Mouse (Mus musculus) gastrocnemius, adult 18-20 months (tissue): ENCODE results near the gene Dapk2. TPM values are rescaled to one million over a fixed set of nuclear protein-coding genes. Genes with fewer than 3 reads are reported as not detected.
A peak's percentile ranks its signal among the peaks of the same experiment; 100 is the strongest.
"Not testable (repeated sequence)": the region's sequence is repeated elsewhere in the genome, so short reads cannot be mapped to it uniquely, and the experiment has no call there.

Source experiments
- DNase-seq: peaks from one replicate; pipeline ENCODE4 v3.0.0; 2021; ENCODE audit warnings: low spot score
- total RNA-seq, 2 experiments: library from RNA; stranded (reverse); gene quantifications; 2 replicates each; pipeline ENCODE4 v1.2.3; 2021

Dapk2 gene
- total RNA-seq, 2 experiments from 2014 or later = 36.8 to 37.2 TPM

DNA sequence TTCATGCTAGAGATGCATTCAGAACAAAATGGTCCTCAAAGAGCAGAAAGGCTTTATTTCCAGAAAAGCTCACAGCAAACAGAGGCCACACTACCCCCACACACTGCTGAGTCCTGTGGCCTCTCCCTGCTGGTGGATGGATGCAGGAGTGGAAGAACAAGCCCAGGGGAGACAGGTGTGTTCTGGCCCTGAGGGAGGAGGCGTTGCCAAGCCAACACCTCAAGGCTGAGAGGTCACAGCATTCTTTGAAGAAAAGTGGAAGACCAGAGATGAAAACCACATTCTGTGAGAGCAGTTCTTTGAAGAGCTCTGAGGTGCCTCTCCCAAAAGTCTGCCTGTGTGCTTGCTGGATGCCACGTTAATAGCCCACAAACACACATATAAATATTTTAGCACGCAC is 116.6 kb downstream of the Dapk2 start:
- no peak for DNase-seq

DNA sequence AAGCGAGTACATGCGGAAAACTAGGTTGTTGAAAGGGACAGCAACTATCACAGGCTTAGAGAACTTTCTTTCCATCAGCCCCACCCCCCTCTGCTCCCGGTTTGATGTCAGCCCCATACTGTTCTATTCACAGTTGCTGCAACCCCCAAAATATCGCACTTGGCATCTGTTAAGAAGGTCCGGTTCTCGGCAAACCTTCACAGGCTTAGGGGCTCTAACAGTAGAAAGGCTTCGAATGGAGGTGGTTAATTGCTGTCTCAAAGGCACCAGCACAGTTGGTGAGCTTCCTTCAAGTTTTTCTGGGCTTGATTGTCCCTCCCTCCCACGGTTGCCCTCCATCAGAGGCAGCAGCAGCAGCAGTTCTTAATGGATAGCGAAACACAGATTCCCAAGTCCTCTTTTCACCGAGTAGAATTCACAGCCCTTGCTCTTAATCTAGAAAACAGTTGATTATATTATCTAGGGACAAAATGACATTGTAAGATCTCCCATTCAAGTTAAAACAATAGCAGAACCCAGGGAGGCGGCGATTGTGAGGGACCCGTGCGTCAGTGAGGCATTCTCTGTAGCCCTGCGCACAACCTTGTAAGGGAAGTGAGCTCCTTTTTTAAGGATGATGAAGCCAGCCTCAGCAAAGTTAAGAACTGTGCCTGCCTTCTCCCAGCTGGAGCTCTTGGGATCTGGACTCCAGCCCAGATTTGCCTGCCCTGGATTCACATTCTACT is 117.4 kb downstream of the Dapk2 start:
- DNase-seq = no peak

DNA sequence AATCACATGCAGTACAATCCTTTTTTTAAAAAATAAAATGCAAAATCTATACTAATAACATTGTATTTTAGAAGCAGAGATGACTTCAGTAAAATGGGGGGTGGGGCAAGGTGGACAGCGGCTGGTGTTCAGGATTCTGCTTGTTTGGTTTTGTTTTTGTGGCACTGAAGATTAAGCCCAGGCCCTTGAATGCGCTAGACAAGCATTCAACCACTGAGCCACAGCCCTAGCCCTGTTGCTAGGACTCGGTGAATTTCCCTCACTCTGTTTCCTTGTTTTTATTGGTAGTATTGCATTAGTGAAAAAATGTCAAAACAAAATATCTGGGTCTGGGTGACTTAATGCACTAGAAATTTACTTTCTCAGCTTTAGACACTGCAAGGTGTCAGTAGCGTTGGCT is 118.0 kb downstream of the Dapk2 start:
- DNase-seq = no peak

GRCm38 (mm10) chr9:66276697-66277385 is 118.8 kb downstream of the Dapk2 start:
- peak; percentile 88 for DNase-seq

DNA sequence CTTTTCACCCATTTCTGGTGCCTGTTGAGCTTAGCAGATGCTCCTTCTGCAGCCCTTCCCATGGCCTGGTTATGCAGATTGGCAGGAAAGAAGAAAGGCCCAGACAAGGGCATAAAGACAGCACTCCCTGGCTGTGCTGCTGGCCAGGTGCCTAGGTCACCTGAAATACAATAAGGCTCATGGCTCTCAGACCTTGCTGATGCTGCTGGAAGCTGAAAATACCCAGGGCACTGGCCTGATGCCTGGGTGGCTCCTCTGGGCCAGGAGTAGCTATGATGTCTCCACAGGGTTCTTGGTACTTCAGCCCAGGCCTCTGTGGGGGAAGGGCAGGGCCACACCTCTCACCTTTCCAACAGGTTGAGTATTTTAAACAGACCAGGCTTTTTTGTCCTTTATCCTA is 121.6 kb downstream of the Dapk2 start:
- DNase-seq = peak; percentile 91

DNA sequence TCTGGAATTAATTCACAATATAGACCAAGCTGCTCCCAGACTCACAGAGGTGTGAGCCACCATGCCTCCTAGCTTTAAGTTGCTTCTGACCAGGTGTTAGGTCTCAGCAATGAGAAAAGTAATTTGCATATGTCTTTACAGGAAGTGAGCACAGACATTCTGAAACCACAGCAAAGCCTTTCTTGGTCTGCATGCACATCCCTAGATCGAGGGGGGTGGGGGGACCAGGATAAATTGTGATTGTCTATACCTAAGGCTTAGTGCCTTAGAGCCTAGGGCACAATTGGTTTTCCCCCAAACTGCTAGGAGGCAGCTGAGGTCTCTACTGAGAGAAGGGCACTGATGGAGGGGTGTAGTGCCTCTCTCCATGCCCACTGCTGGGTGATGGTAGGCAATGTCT is 122.5 kb downstream of the Dapk2 start:
- DNase-seq = no peak

- DNase-seq = no peak
Observed at GRCm38 (mm10) chr9:66281501-66281951, 123.5 kb downstream of the Dapk2 start.

GRCm38 (mm10) chr9:66282582-66282981 is 124.6 kb downstream of the Dapk2 start:
- no peak for DNase-seq

DNA sequence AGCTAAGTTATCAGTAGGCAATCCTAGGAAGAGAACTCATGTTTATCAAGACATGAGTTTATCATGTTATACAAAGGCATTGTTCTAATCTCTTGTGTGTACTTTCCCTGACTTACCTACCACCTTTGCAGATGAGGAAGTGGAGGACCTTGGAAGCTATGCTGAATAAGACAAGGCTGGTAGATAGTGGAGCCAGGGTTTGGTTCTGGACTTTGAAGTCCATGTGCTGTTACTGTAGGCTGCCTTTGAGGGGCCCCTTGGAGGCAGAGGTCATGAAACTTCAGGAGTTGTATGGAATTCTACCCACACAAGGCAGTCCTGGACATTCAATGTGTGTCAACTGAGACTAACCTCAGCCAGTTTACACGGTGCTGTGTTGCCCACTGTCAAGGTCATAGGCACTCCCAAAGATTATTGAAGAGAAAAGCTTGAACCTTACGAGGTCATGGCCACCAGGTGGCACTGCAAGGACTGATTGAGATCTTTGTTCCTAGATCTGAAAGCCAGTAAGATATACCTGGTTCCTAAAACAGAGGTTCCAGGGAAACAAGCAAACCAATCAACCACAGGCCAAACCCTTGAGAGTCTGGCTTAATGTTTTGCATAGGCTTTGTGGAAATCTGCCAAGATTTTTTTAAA is 125.7 kb downstream of the Dapk2 start:
- peak; percentile 80 for DNase-seq

DNA sequence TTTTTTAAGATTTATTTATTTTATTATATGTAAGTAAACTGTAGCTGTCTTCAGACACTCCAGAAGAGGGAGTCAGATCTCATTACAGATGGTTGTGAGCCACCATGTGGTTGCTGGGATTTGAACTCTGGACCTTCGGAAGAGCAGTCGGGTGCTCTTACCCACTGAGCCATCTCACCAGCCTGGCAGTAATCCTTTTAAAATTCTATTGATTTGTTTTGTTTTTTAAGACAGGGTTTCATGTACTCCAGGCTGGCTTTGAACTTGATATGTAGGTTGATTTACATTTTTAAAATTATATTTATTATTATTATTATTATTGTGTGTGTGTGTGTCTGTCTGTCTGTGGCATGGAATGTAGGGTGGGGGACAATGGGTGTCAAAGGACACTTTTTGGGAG is 127.2 kb downstream of the Dapk2 start:
- not testable (repeated sequence) for DNase-seq

- no peak for DNase-seq
Observed at GRCm38 (mm10) chr9:66285901-66286300, 127.9 kb downstream of the Dapk2 start.

DNA sequence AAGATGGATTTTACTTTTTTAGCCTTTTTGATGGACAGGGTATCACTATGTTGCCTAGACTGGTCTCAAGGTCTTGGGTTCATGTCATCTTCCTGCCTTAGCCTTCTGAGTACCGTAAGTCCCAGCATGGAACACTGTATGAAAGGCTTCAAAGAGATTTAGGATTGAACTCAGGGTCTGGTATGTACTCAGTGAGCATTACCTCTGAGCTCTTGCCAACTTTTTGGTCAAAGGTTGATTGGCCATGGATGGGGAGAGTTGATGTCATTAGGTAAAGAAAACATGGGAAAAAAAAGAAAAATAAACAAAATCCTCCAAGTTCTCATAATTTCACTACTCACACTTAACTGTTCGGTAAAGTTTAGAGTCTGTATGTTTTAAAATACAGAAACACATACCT is 132.7 kb downstream of the Dapk2 start:
- no peak for DNase-seq

- no peak for DNase-seq
Observed at GRCm38 (mm10) chr9:66293319-66293718, 135.3 kb downstream of the Dapk2 start.

DNA sequence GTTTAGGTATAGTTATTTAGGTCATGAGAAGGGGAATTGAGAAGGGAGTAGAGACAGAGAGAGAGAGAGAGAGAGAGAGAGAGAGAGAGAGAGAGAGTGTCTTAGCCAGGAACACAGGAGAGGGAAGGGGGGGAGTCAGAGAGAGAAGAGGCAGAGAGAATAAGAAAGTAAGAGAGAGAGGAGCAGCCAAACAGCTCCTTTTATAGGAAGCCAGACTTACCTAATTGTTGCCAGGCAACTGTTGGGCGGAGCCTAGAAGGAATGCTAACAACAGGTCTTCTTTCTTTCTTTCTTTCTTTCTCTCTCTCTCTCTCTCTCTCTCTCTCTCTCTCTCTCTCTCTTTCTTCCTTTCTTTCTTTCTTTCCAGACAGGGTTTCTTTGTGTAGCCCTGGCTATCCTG is 136.2 kb downstream of the Dapk2 start:
- DNase-seq = no peak

DNA sequence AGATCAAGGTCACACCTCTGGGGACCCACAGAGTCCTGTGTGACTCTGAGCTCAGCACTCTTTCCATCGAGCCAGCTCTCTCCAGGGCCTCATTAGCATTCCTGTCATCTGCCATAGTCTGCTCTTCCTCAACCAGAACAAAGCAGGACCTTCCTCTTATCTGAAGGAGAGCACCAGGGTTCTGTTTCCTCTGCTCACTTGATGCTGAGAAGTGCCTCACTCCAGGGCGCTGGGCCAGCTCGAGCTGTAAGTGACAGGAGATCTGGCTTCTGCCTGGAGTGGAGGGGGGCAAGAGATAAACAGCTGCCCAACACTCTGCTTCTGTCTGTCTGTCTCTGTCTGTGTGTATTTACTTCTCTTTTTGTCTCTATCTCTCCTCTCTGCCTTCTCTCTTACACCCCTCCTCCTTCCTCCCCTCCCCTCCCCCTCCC is 137.0 kb downstream of the Dapk2 start:
- no peak for DNase-seq

DNA sequence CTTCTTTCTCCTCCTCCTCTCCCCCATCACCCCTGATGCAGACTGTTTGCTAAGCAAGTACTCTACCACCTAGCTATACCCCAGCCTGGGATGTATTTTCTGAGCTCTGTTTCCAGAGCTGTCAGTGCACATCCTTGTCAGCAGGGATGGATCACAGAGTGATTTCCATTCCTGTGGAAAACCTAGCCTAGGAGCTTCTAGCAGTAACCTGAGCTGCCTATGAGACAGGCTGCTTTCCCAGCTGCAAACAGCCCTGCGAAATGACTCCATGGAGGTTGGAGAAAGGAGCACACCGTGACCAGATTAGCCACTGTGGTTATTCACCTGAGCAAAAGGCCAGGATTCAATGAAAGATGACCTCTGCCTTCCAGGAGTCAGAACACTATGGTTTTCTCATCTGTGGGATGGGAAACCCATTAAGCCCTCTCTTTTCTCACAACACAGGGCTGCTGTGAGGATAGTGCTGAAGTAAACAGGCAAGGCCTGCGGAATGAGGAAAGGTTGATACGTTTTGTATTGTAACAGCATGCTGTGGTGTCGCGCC is 137.6 kb downstream of the Dapk2 start:
- DNase-seq = no peak

DNA sequence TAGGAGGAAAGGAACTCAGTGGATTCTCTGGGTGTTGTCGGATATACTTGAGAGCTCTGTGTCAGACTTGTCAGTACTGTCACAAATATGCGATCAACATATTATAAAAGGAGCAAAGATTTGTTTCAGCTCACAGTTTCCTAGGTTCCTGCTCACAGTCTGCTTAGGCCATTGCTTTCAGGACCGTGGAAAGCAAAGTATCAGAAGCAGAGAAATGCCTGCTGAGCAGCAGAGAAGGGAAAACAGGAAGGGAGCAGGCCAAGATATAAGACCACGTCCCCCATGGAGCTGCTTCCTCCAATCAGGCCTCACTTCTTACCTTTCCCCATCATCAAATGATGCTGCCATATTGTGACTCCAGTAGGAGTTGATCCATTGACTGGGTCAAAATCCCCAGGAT is 140.8 kb downstream of the Dapk2 start:
- DNase-seq = no peak

DNA sequence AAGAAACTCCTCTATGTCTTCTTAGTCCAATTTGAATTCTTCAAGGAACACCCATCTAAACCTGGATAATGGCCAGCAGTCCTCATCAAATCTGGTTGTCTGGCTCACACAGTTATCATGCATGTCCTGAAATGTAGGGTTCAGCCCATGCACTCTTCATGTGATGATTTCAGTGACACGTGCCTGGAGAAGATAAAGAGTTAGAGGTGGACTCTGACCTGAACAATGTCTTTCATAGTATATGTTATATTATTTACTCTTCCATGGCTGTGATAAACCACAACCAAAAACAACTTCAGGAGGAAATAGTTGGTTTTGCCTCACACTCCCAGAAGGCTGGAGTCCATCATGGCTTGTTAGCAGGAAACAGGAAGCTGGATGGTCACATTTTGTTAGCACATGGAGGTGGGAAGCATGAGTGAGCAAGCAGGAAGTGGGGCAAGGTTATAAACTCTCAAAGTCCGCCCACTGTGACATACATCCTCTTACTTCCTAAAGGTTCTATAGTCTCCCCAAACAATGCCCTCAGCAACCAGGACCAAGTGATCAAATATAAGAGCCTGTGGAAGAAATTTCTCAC is 142.5 kb downstream of the Dapk2 start:
- DNase-seq = no peak

GRCm38 (mm10) chr9:66304320-66305090 is 146.5 kb downstream of the Dapk2 start:
- no peak for DNase-seq

DNA sequence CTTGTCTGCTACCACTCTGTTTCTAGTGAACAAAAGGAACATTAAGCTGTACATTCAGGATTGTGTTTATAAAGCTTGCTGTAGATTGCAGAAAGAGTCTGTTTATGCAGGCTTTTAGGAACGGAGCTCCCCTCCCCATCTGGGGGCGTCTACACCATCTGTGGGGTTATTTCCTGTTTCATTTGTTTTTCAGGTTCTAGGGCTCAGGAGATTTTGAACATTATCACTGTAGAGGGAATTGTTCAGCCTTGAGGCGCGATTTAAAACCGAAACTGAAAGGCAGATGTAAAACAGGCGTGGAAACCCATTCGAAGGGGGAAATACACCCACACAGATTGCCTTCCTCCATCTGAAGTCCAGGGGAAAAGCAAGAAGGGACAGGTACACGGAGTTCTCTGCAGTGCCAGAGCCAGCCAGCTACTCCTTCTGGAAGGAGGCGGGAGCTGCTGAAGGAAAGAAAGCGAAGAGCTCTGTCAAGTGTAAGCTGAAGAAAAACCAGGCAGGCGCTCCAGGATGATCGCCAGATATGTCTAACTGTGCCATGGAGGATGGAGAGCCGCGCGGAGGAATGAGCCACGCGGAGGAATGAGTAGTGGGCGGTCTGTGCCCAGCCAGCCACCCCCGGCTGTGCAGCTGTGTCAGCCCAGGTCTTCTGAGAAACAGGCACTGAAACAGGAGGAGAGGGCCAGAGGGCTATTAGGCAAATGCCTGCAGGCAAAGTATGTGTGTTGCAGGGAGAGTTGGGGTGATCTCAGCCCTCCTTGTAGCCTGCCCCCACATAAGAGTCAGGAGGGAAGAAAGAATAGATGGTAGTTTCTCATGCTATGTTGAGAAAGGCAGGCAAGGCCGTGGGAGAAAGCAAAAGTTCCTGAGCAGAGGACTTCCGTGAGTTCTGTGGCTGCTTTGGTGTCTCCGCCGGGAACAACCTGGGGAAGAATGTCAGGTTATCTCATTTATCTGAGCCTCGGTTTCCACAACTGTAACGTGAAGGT is 147.4 kb downstream of the Dapk2 start:
- peak; percentile 40 for DNase-seq
